Mouse (Mus musculus) C2C12 (cell line): ENCODE data around the gene Fbxo9.

ENCODE experiments used
- CEBPB ChIP-seq: IDR thresholded peaks from one replicate; pipeline ENCODE4 v1.6.1; 2011; ENCODE audit warnings: low read depth, mild to moderate bottlenecking, control low read depth, moderate library complexity
- CTCF ChIP-seq: IDR thresholded peaks from one replicate; pipeline ENCODE4 v1.5.1; 2011; ENCODE audit not compliant: control insufficient read depth, insufficient read depth, insufficient read length
- USF1 ChIP-seq: IDR thresholded peaks from one replicate; pipeline ENCODE4 v1.6.1; 2011; ENCODE audit warnings: low read depth, mild to moderate bottlenecking, control low read depth, moderate library complexity

- TF ChIP-seq CTCF (no peak), CEBPB (no peak), USF1 (no peak)
These were observed 39.3 kb upstream of the Fbxo9 start for GRCm38 (mm10) chr9:78148149-78148548.
